Mouse (Mus musculus) splenic B cell, adult 2 months (primary cell): Measurements from ENCODE around the gene Aurka.

Source experiments
- DNase-seq: peaks from one replicate; pipeline ENCODE4 v3.0.0-alpha.2; 2011; ENCODE audit warnings: low read depth, low spot score
- H3K27me3 ChIP-seq: 2 replicates; pipeline ENCODE4 v1.6.1; 2012; ENCODE audit warnings: mild to moderate bottlenecking, low read length, moderate library complexity, mixed read lengths; ENCODE audit not compliant: control insufficient read depth, poor library complexity, insufficient read depth, severe bottlenecking
- H3K36me3 ChIP-seq: 2 replicates; pipeline ENCODE4 v1.6.1; 2012; ENCODE audit warnings: mild to moderate bottlenecking, low read length, moderate library complexity, mixed read lengths; ENCODE audit not compliant: control insufficient read depth, poor library complexity, insufficient read depth, severe bottlenecking

Aurka gene

GRCm38 (mm10) chr2:172395961-172396360 is 25.6 kb upstream of the Aurka start:
- Histone ChIP-seq H3K36me3 (no peaks in the 10 kb centered on the region), H3K27me3 (no peaks in the 10 kb centered on the region)
- peak; percentile 31 for DNase-seq

DNA sequence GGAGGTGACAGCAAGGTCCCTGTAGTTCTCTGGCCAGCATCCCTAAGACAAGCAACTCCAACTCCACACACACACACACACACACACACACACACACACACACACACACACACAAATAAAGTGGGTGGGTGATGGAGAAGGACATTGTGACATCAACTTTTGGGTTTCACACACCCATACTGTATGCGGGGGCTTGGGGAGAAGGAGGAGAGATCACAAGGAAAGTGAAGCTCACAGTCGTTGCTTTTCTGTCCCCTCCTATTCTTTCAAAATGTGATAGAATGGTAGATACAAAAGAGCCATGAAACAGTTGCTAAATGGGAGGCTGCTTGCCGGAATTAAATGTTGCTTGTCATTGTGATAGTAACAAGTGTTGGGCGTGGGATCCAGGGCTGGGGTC is 24.3 kb upstream of the Aurka start:
- DNase-seq, result no peak
- Histone ChIP-seq H3K27me3 (no peaks in the 10 kb centered on the region), H3K36me3 (no peaks in the 10 kb centered on the region)

GRCm38 (mm10) chr2:172394052-172394392 is 23.7 kb upstream of the Aurka start:
- H3K27me3 ChIP-seq, result no peaks in the 10 kb centered on the region
- DNase-seq, result no peak
- H3K36me3 ChIP-seq, result no peaks in the 10 kb centered on the region

DNA sequence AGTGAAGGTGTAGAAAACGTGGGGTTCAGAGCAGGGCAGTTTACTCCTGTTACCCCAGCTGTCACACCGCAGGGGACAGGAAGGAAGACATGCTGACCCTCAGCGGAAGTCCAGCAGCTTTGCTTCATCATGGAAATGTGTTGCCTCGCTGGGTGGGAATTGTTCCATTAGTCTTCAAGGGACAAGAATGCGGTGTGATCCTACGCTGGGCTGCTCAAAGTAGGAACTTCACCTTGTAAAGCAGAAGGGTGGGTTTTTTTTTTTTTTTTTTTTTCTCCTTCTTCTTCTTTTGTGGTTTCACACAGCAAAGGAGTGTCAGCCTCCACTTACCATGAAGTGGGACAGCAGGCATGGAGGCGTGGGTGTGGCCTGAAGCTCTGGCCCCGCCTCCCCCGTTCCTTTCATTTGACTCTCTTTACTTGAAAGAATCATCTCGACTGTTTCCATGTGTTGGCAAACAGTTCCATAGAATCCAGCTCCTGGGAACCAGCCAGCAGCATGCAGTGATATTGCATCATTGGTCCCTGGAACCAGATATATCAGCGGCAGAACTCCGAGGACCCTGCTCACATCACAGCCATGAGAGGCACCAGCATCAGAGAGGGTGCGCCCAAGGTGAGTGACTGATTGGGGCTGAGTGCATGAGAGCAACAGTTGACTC is 23.2 kb upstream of the Aurka start, which contains the start of gene Cass4:
Gene Cass4 (plus strand): TSS at position 404 of the 661 bp plus-strand sequence.
- peak; percentile 84 for DNase-seq
- H3K36me3 ChIP-seq, result no peaks in the 10 kb centered on the region
- H3K27me3 ChIP-seq, result no peaks in the 10 kb centered on the region

DNA sequence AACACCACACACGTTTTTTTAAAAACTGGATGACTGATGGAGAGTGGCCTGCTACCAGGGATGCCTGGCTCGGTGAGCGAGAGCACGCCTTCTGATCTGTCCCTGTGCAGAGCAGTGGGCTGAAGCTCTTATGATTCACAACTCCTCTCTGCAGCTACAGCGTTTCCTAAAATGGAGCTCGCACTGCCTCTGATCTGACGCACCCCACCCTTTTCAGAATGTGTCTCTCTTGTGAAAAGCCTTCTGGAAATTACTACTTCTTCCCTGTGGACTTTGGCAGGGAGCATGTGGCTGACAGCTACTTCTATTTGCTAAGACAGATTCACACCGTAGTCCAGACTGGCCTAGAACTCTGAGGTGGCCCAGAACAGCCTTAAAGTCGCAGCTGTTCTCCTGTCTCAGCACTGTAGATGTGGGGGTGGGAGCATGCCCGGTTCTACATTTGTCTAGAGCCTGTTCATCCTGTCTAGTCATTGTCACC is 21.7 kb upstream of the Aurka start:
- Histone ChIP-seq H3K36me3 (no peaks in the 10 kb centered on the region), H3K27me3 (no peaks in the 10 kb centered on the region)
- no peak for DNase-seq

DNA sequence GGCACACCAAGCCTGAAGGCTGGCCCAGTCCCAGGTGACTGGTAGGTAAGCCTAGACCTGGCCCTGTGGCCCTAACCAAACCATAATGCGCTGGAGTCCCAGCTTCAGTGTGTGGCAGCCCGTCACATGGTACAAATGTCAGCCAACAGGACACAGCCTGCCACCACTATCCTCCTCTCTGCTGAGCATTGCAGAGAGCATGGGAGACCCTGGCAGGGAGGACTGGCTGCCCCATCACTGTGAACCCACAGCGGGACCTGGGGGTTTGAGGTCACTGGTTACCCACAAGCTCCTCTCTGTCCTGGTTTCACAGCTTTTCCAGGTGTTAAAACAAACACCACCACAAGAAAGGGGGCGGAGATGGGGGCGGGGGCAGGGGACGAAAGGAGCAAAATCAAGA is 20.0 kb upstream of the Aurka start:
- Histone ChIP-seq H3K27me3 (no peaks in the 10 kb centered on the region), H3K36me3 (no peaks in the 10 kb centered on the region)
- DNase-seq, result no peak

DNA sequence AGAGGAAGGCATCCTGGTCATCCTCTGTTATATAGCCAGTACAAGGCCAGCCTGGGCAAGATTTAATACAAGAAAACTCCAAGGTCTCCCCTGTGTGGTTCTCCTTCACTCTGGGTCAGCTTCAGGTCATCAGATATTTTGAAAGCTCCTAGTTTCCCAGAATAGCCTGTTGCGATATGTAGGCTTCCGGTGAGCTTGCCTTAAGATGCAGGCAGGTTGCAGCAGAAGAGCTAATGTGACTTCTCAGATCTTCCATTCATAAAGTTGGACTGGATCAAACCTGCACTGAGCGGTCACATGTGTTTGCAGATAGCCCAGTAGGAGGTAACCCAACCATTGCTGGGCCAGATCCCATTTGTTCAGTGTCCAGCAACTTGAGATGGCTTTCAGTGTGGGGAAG is 14.4 kb upstream of the Aurka start:
- no peaks in the 10 kb centered on the region; the same call in 1 of the 2 replicates for H3K36me3 ChIP-seq
- no peak for DNase-seq
- no peaks in the 10 kb centered on the region; the same call in 1 of the 2 replicates for H3K27me3 ChIP-seq

DNA sequence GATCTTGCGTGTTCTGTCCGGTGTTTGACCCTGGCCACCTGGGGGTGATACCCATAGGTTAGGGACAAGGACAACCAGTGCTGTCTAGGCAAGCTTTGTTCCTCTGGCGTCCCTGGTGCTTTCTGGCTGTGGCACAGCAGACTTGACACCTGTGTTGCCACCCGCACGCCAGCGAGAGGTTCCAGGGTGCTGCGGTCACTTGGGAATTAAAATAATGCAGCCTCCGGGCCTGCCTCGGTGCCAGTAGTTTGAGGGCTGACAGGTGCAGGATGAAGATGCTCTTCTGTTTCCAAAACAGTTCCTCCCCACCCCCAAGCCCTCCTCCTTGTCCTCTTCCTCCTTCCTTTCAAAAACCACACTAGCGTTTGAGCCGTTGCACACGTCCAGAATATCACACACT is 11.6 kb upstream of the Aurka start:
- Histone ChIP-seq H3K36me3 (peaks cover 5% of the 10 kb centered on the region), H3K27me3 (no peaks in the 10 kb centered on the region; the same call in 1 of the 2 replicates)
- peak; percentile 28 for DNase-seq

DNA sequence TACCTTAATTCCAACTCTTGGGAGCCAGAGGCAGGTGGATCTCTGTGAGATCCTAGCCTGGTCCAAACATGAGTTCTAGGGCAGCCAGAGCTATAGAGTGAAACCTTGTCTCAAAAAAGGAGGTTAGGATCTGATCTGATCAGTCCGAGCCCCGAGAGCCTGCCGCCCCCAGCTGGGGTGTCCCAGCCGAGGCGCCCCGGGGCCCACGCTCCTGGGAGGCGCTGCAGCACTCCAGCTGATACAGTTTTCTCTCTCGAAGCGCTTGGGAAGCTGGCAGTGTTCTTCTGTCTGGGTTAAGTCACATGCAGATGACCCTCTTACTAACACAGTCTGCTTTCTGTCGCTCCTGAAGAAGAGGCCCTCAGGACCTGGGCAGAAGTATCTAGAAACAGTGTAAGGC is 11.0 kb upstream of the Aurka start:
- no peak for DNase-seq
- no peaks in the 10 kb centered on the region; the same call in 1 of the 2 replicates for H3K27me3 ChIP-seq

GRCm38 (mm10) chr2:172380513-172380912 is 10.2 kb upstream of the Aurka start:
- DNase-seq, result no peak
- peaks cover 9% of the 10 kb centered on the region for H3K36me3 ChIP-seq
- no peaks in the 10 kb centered on the region; the same call in 1 of the 2 replicates for H3K27me3 ChIP-seq

More for the DNA sequence above, 11.0 kb upstream of the Aurka start:
- peaks cover 6% of the 10 kb centered on the region for H3K36me3 ChIP-seq

GRCm38 (mm10) chr2:172378332-172378731 is 8.0 kb upstream of the Aurka start:
- DNase-seq, result peak; percentile 90
- H3K27me3 ChIP-seq, result no peaks in the 10 kb centered on the region; the same call in 1 of the 2 replicates
- peaks cover 13% of the 10 kb centered on the region for H3K36me3 ChIP-seq

DNA sequence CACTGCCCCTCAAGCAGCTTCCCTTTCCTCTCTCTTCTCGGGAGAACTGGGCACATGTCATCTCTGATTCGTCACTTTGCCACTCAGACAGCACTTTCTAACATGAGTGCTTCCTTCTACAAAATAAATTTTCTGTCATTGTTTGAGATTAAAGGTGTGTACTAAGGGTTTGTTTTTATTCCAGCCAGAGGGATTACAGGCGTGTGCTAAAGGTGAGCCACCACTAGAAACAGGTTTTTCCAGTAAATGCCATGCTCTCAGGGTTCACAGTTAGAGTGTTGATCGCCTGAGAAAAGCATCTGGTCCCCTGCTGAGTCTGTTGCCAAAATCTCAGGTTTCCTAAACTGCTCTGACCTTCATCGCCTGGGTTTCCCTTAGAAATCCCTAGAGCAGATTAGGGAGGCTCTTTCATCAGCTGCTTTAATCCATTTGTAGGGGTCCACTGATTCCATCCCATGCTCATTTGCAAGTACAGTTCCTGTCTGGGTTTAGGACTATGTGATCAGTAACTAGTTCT is 6.7 kb upstream of the Aurka start:
- Histone ChIP-seq H3K36me3 (peaks cover 16% of the 10 kb centered on the region), H3K27me3 (no peaks in the 10 kb centered on the region)
- DNase-seq, result no peak

GRCm38 (mm10) chr2:172376551-172376950 is 6.2 kb upstream of the Aurka start:
- no peak for DNase-seq
- Histone ChIP-seq H3K36me3 (peaks cover 16% of the 10 kb centered on the region), H3K27me3 (no peaks in the 10 kb centered on the region)

- Histone ChIP-seq H3K27me3 (no peaks in the 10 kb centered on the region), H3K36me3 (peaks cover 9% of the 10 kb centered on the region)
- no peak for DNase-seq
These were observed 923 bp upstream of the Aurka start for GRCm38 (mm10) chr2:172371258-172371657.

GRCm38 (mm10) chr2:172363176-172363575 is 7.2 kb downstream of the Aurka start:
- Histone ChIP-seq H3K27me3 (no peaks in the 10 kb centered on the region; the same call in 1 of the 2 replicates), H3K36me3 (no peaks in the 10 kb centered on the region; the same call in 1 of the 2 replicates)
- DNase-seq, result no peak
